Mouse (Mus musculus) bone marrow macrophage, adult 2 months (primary cell): ENCODE measurements at regions not wholly inside any gene's neighbourhood (a gene's known extent, or its start where the extent isn't known, plus 50 kb on each side); places are given as distances from the start of the nearest gene placed in this dataset.

ENCODE experiments used
- CTCF ChIP-seq: IDR thresholded peaks from 2 replicates; pipeline ENCODE4 v1.5.1; 2012; ENCODE audit warnings: low read depth, mild to moderate bottlenecking, low read length, moderate library complexity
- POLR2A ChIP-seq: IDR thresholded peaks from 2 replicates; pipeline ENCODE4 v1.6.1; 2012; ENCODE audit warnings: mild to moderate bottlenecking, low read depth, low read length, borderline replicate concordance

DNA sequence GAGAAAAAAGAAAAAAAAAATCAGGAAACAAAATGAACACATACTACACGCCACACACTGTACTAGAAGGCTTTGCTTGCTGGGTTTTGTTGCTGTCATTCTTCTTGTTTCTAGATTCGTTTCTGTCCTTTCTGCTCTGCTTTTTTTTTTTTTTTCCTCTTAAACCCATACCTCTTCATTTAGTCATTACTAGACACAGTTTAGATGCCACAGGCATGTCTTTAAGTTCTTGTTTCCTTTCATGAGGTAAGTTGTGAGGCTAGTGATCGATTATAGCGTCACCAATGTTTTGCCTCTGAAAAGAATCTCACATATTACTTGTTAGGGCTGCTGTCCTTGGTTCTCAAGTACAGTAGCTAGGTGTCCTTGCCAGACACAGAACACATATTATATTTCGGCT lies 168.3 kb upstream of the Atp2b1 start:
- no peak for TF ChIP-seq POLR2A
- TF ChIP-seq CTCF, result no peak
